Mouse (Mus musculus): ENCODE measurements around the gene Sema7a. TPM values are rescaled to one million over a fixed set of nuclear protein-coding genes. Genes with fewer than 3 reads are reported as not detected.
A peak's percentile ranks its signal among the peaks of the same experiment; 100 is the strongest.

The Sema7a gene
- polyA plus RNA-seq, 1 experiment: 26.1 TPM

GRCm38 (mm10) chr9:57963998-57964395 lies 24.1 kb downstream of the Sema7a start:
- Histone ChIP-seq H3K27ac (ENCODE audit: insufficient read depth, low read length) (no peak overlapping the region), H3K4me3 (ENCODE audit: extremely low read depth, insufficient read depth, insufficient read length) (no peak overlapping the region), H3K27me3 (ENCODE audit: control insufficient read depth, insufficient read depth, low read length) (no peaks in the 10 kb centered on the region), H3K36me3 (ENCODE audit: control insufficient read depth, insufficient read depth, low read length) (peaks cover 6% of the 10 kb centered on the region; the same call in 1 of the 2 replicates), H3K4me1 (ENCODE audit: control insufficient read depth, insufficient read depth, insufficient read length) (peaks cover 24% of the 10 kb centered on the region)
- TF ChIP-seq CTCF (IDR thresholded peaks at IDR 0.05; ENCODE audit: extremely low read depth, insufficient read depth, insufficient read length, insufficient replicate concordance) (no peak), POLR2A (IDR thresholded peaks at IDR 0.05; ENCODE audit: low read depth, low read length) (no peak)
- WGBS: 87% methylated on average over 5 of the region's 5 CpGs
- DNase-seq (ENCODE audit: low read depth in 1 of 2, low spot score in 2 of 2): no peak

GRCm38 (mm10) chr9:57964528-57965250 lies 24.8 kb downstream of the Sema7a start:
- peaks cover 28% of the 10 kb centered on the region for H3K4me1 ChIP-seq (ENCODE audit: control insufficient read depth, insufficient read depth, insufficient read length)
- no peak overlapping the region for H3K27ac ChIP-seq (ENCODE audit: insufficient read depth, low read length)
- DNase-seq (ENCODE audit: low read depth in 1 of 2, low spot score in 2 of 2): no peak
- 81% methylated on average over 6 of the region's 6 CpGs for WGBS
- H3K27me3 ChIP-seq (ENCODE audit: control insufficient read depth, insufficient read depth, low read length): no peaks in the 10 kb centered on the region
- TF ChIP-seq POLR2A (IDR thresholded peaks at IDR 0.05; ENCODE audit: low read depth, low read length): no peak
- no peak for TF ChIP-seq CTCF (IDR thresholded peaks at IDR 0.05; ENCODE audit: extremely low read depth, insufficient read depth, insufficient read length, insufficient replicate concordance)
- H3K4me3 ChIP-seq (ENCODE audit: extremely low read depth, insufficient read depth, insufficient read length): no peak overlapping the region
- H3K36me3 ChIP-seq (ENCODE audit: control insufficient read depth, insufficient read depth, low read length): peaks cover 6% of the 10 kb centered on the region; the same call in 1 of the 2 replicates

GRCm38 (mm10) chr9:57965281-57966185 lies 25.6 kb downstream of the Sema7a start:
- Histone ChIP-seq H3K4me3 (ENCODE audit: extremely low read depth, insufficient read depth, insufficient read length) (no peak overlapping the region), H3K27me3 (ENCODE audit: control insufficient read depth, insufficient read depth, low read length) (no peaks in the 10 kb centered on the region), H3K36me3 (ENCODE audit: control insufficient read depth, insufficient read depth, low read length) (peaks cover 3% of the 10 kb centered on the region; the same call in 1 of the 2 replicates), H3K4me1 (ENCODE audit: control insufficient read depth, insufficient read depth, insufficient read length) (peaks cover 36% of the 10 kb centered on the region), H3K27ac (ENCODE audit: insufficient read depth, low read length) (no peak overlapping the region)
- WGBS: 72% methylated on average over 12 of the region's 12 CpGs
- no peak for DNase-seq (ENCODE audit: low read depth in 1 of 2, low spot score in 2 of 2)
- TF ChIP-seq POLR2A (IDR thresholded peaks at IDR 0.05; ENCODE audit: low read depth, low read length): no peak
- TF ChIP-seq CTCF (IDR thresholded peaks at IDR 0.05; ENCODE audit: extremely low read depth, insufficient read depth, insufficient read length, insufficient replicate concordance): no peak

GRCm38 (mm10) chr9:57967237-57967960 lies 27.5 kb downstream of the Sema7a start:
- no peak overlapping the region for H3K4me3 ChIP-seq (ENCODE audit: extremely low read depth, insufficient read depth, insufficient read length)
- TF ChIP-seq POLR2A (IDR thresholded peaks at IDR 0.05; ENCODE audit: low read depth, low read length) (no peak), CTCF (IDR thresholded peaks at IDR 0.05; ENCODE audit: extremely low read depth, insufficient read depth, insufficient read length, insufficient replicate concordance) (no peak)
- WGBS: 56% methylated on average over 14 of the region's 14 CpGs
- no peaks in the 10 kb centered on the region for H3K36me3 ChIP-seq (ENCODE audit: control insufficient read depth, insufficient read depth, low read length)
- H3K4me1 ChIP-seq (ENCODE audit: control insufficient read depth, insufficient read depth, insufficient read length): peaks cover 49% of the 10 kb centered on the region
- DNase-seq (ENCODE audit: low read depth in 1 of 2, low spot score in 2 of 2): peak in 1 of 2 experiments; percentile 21
- no peaks in the 10 kb centered on the region for H3K27me3 ChIP-seq (ENCODE audit: control insufficient read depth, insufficient read depth, low read length)
- H3K27ac ChIP-seq (ENCODE audit: insufficient read depth, low read length): peak overlapping the region; percentile 43; the same call in 1 of the 2 replicates

GRCm38 (mm10) chr9:57968166-57968771 lies 28.4 kb downstream of the Sema7a start:
- peak in 1 of 2 experiments; percentile 56 for DNase-seq (ENCODE audit: low read depth in 1 of 2, low spot score in 2 of 2)
- TF ChIP-seq POLR2A (IDR thresholded peaks at IDR 0.05; ENCODE audit: low read depth, low read length) (no peak), CTCF (IDR thresholded peaks at IDR 0.05; ENCODE audit: extremely low read depth, insufficient read depth, insufficient read length, insufficient replicate concordance) (no peak)
- Histone ChIP-seq H3K27me3 (ENCODE audit: control insufficient read depth, insufficient read depth, low read length) (no peaks in the 10 kb centered on the region), H3K27ac (ENCODE audit: insufficient read depth, low read length) (peak overlapping the region; percentile 43), H3K4me1 (ENCODE audit: control insufficient read depth, insufficient read depth, insufficient read length) (peaks cover 58% of the 10 kb centered on the region), H3K36me3 (ENCODE audit: control insufficient read depth, insufficient read depth, low read length) (no peaks in the 10 kb centered on the region), H3K4me3 (ENCODE audit: extremely low read depth, insufficient read depth, insufficient read length) (no peak overlapping the region)
- 34% methylated on average over 9 of the region's 9 CpGs for WGBS
